Mouse (Mus musculus): ENCODE data around the gene Ids. TPM values are rescaled to one million over a fixed set of nuclear protein-coding genes. Genes with fewer than 3 reads are reported as not detected.

Ids gene
- total and polyA plus RNA-seq, 3 experiments = 3.1 to 8.1 TPM; not detected in 1

DNA sequence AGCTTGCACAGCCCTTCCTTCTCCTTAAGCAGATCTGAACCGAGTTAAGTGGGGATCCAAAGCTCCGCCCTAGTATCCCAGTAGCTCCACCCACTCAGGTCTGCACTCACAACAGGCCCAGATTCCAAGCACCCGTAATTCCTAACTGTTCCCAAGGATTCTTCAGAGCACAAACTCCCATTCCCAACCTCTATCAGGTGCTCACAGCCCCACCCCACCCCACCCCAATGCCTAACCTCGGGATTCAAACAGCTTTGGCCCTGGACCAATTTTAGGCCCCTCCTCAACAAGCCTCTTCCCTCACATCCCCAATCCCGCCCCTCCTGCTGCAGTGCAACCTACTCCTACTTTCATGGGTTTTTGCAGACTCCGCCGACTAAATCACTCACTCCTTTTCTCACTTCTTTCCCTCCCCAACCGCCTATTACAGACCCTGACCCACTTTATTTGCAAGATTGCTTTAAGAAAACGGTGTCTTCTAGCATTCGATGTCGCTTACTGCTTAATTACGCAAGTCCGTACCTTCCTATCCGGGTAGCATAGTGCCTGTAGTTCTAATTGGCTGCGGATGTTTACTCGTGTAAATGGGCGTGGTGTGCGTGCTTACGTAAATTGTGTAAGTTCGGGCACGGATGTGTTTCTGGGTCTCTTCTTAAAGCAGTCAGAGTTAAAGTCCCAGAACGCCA is 20.5 kb upstream of the Ids start, which contains the start of gene 1110012L19Rik:
TSS of gene 1110012L19Rik (plus strand) at position 602 of the 686 bp plus-strand sequence.
- Histone ChIP-seq H3K27ac (ENCODE audit: control insufficient read depth, low read depth, low read length) (peak within 1 kb of the TSS; percentile 77), H3K27me3 (ENCODE audit: control insufficient read depth in 1 of 2, insufficient read depth in 2 of 2, low read length in 2 of 2) (no peaks in the 10 kb centered on the region; a peak in 1 of 4 replicates), H3K36me3 (ENCODE audit: control insufficient read depth in 1 of 2, insufficient read depth in 2 of 2, low read length in 2 of 2) (no peaks in the 10 kb centered on the region), H3K9ac (ENCODE audit: control insufficient read depth, low read depth, low read length, poor library complexity, severe bottlenecking) (peak within 1 kb of the TSS; percentile 71), H3K9me3 (replicated peaks; ENCODE audit: insufficient read depth, low read length) (no peaks in the 10 kb centered on the region), H3K4me1 (ENCODE audit: control insufficient read depth in 1 of 2, insufficient read depth in 2 of 2, low read length in 2 of 2) (peaks cover 0 to 5% of the 10 kb centered on the region in 2 experiments; a peak in 2 of 4 replicates), H3K79me2 (ENCODE audit: control insufficient read depth, insufficient read depth, low read length, poor library complexity) (no peaks in the 10 kb centered on the region; the same call in 1 of the 2 replicates), H3K4me3 (ENCODE audit: control insufficient read depth in 1 of 2, insufficient read depth in 1 of 2, low read depth in 2 of 2, low read length in 2 of 2) (peak within 1 kb of the TSS; percentile 91 to 92)
- peak; percentile 92 for DNase-seq (ENCODE audit: low read depth, low spot score)
- TF ChIP-seq GABPA (IDR thresholded peaks at IDR 0.05; ENCODE audit: low read depth, low read length) (no peak), SIN3A (IDR thresholded peaks at IDR 0.05; ENCODE audit: low read length) (peak; percentile 74), SMC3 (IDR thresholded peaks at IDR 0.05; ENCODE audit: low read depth, low read length) (no peak), CTCF (IDR thresholded peaks at IDR 0.05 in 2 of 3, conservative IDR thresholded peaks at IDR 0.05 in 1 of 3; ENCODE audit: control insufficient read depth in 1 of 3, insufficient read depth in 1 of 3, low read depth in 2 of 3, low read length in 3 of 3, poor library complexity in 1 of 3, severe bottlenecking in 1 of 3) (no peak), RCOR1 (IDR thresholded peaks at IDR 0.05; ENCODE audit: low read depth, low read length) (no peak), MEF2A (IDR thresholded peaks at IDR 0.05; ENCODE audit: extremely low read depth, insufficient replicate concordance, low read depth, low read length, poor library complexity, severe bottlenecking) (no peak), ZC3H11A (IDR thresholded peaks at IDR 0.05; ENCODE audit: low read depth, low read length) (no peak), GATA1 (IDR thresholded peaks at IDR 0.05; ENCODE audit: low read depth, low read length) (no peak), E2F4 (IDR thresholded peaks at IDR 0.05; ENCODE audit: borderline replicate concordance, low read depth, low read length) (no peak), TAL1 (IDR thresholded peaks at IDR 0.05; ENCODE audit: low read length) (no peak), MYC (IDR thresholded peaks at IDR 0.05; ENCODE audit: low read depth, low read length) (0 out of 2 replicates have a peak, but pooled peaks have one; percentile 39), ZKSCAN1 (IDR thresholded peaks at IDR 0.05; ENCODE audit: low read depth, low read length) (no peak), TCF12 (IDR thresholded peaks at IDR 0.05; ENCODE audit: low read depth, low read length) (no peak), POLR2A (IDR thresholded peaks at IDR 0.05; ENCODE audit: control insufficient read depth in 1 of 2, insufficient read depth in 1 of 2, low read depth in 1 of 2, low read length in 2 of 2, poor library complexity in 1 of 2) (no peak), MYB (IDR thresholded peaks at IDR 0.05; ENCODE audit: low read depth, low read length) (no peak), EP300 (IDR thresholded peaks at IDR 0.05; ENCODE audit: low read depth in 1 of 2, low read length in 2 of 2) (no peak), ELF1 (IDR thresholded peaks at IDR 0.05; ENCODE audit: low read depth, low read length) (no peak), BHLHE40 (IDR thresholded peaks at IDR 0.05; ENCODE audit: borderline replicate concordance, low read depth, low read length) (no peak), JUND (IDR thresholded peaks at IDR 0.05; ENCODE audit: low read depth, low read length) (no peak), KAT2A (conservative IDR thresholded peaks at IDR 0.05; ENCODE audit: low read depth, low read length) (no peak), MXI1 (IDR thresholded peaks at IDR 0.05; ENCODE audit: low read depth, low read length) (no peak), CHD2 (IDR thresholded peaks at IDR 0.05; ENCODE audit: low read length) (no peak), MAX (IDR thresholded peaks at IDR 0.05; ENCODE audit: low read length) (no peak), POLR2AphosphoS5 (IDR thresholded peaks at IDR 0.05; ENCODE audit: borderline replicate concordance, low read depth, low read length) (no peak), RAD21 (IDR thresholded peaks at IDR 0.05; ENCODE audit: low read depth, low read length) (no peak), POLR2AphosphoS2 (IDR thresholded peaks at IDR 0.05; ENCODE audit: low read length) (no peak), ETS1 (IDR thresholded peaks at IDR 0.05; ENCODE audit: low read depth, low read length) (no peak), MAFK (IDR thresholded peaks at IDR 0.05; ENCODE audit: borderline replicate concordance, low read depth, low read length) (no peak), USF2 (IDR thresholded peaks at IDR 0.05; ENCODE audit: borderline replicate concordance in 1 of 2, insufficient read depth in 1 of 2, low read depth in 1 of 2, low read length in 2 of 2) (no peak), HCFC1 (IDR thresholded peaks at IDR 0.05; ENCODE audit: low read depth, low read length) (peak; percentile 72), NELFE (IDR thresholded peaks at IDR 0.05; ENCODE audit: low read depth, low read length) (peak; percentile 44), USF1 (IDR thresholded peaks at IDR 0.05; ENCODE audit: low read depth, low read length) (no peak), CHD1 (IDR thresholded peaks at IDR 0.05; ENCODE audit: low read depth, low read length) (no peak), ZMIZ1 (IDR thresholded peaks at IDR 0.05; ENCODE audit: low read depth, low read length) (no peak), TBP (IDR thresholded peaks at IDR 0.05; ENCODE audit: low read depth, low read length) (0 out of 2 replicates have a peak, but pooled peaks have one; percentile 24), NRF1 (IDR thresholded peaks at IDR 0.05; ENCODE audit: insufficient read depth, low read depth, low read length, poor library complexity, severe bottlenecking) (no peak), ZNF384 (IDR thresholded peaks at IDR 0.05; ENCODE audit: low read depth, low read length) (no peak)
